Mouse (Mus musculus) thymus, adult 2 months (tissue): Measurements from ENCODE around the gene Zfp579.

ENCODE experiments used
- CTCF ChIP-seq: fragments of 200-500 bp; IDR thresholded peaks from 2 replicates; pipeline ENCODE4 v1.5.1; 2012; ENCODE audit warnings: mild to moderate bottlenecking, control low read depth, low read length, moderate library complexity, borderline replicate concordance; ENCODE audit not compliant: control insufficient read depth, poor library complexity, insufficient read depth; ENCODE audit errors: extremely low read depth
- POLR2A ChIP-seq: fragments of 200-500 bp; IDR thresholded peaks from 2 replicates; pipeline ENCODE4 v1.6.1; 2012; ENCODE audit warnings: mild to moderate bottlenecking, low read length, control low read depth, moderate library complexity; ENCODE audit not compliant: control insufficient read depth, poor library complexity, insufficient read depth; ENCODE audit errors: extremely low read depth

DNA sequence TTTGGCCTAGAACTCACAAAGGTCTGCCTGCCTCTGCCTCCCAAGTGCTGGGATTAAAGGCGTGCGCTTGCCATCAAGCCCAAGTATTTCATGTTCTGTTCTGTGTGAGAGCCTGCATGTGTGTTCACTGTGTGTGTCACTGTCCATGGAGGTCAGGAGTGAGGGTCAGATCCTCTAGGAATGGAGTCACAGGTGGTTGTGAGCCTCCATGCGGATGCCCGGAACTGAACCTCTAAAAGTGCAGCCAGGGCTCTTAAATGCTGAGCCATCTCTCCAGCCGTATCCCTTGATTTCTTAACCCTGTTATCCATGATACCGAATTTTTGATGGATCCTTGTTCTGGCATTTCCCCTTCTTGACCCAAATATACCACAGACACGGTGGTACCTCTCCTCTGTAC lies 41.1 kb upstream of the Zfp579 start:
- TF ChIP-seq POLR2A (no peak), CTCF (no peak)
